11 mouse cellular contexts compared by ENCODE assay signal in the genomic region with DNA sequence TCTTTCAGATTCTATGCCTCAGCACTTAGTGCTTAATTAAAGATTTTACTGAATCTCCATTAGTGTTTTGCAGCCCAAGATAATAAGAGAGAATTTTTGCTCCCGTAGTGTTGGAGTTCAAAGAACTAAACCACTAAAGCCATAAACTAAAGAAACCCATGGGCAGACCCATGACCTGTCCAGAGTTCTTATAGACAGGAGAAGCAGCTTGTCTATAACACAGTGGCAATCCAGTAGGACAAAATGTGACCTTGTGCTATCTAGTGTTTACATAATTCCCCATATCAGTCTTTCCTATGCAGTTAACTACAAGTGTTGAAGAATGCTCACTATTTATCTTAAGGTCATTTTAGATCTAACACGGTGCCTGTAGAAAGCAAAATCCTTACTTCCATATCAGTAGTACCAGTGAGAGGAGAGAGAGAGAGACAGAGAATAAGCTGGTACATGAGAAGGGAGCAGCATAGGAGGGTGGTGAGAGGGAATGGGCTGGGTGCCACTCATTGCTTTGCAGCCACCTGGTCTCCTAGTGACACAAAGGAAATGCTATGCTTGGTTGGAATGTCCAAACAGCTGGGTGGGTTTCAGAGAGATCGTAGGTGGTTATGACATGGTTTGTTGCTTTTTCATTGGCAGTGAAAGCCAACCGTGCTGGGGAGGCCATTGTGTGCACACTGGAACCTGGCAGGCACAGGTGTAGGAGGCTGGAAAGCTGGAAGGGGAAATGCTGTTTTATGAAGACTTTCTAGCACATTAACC.
A peak's percentile ranks its signal among the peaks of the same experiment; 100 is the strongest.
DNase-seq lines count a peak whose midpoint lies in the region; ATAC-seq and TF ChIP-seq lines count a peak whose summit lies in the region.
"Had no signal": no experiment of that assay in that cellular context is flagged by ENCODE, and none has a peak within 500 bp of the region (broad histone marks: within the 10 kb centered on the region; RNA-seq: fewer than 3 reads in every experiment).

No protein-coding gene starts in this region.

- no peak for DNase-seq in heart, adult 9 months (ENCODE audit: low spot score in 2 of 2)
- DNase-seq in right cerebral cortex, adult 18-20 months: peak; percentile 58
- no peak for DNase-seq in right cerebral cortex, postnatal 4 days
- DNase-seq in left cerebral cortex, adult 2 months (ENCODE audit: extremely low spot score in 1 of 2, low spot score in 2 of 2): peak; percentile 18 to 46
- peak; percentile 69 for DNase-seq in telencephalon, adult 2 months (ENCODE audit: low read depth, low spot score)
- no peak for DNase-seq in kidney, postnatal 14 days
- no peak for DNase-seq in forebrain, postnatal 0 days
- DNase-seq: kidney, adult 2 months; retina, postnatal 1 day had no signal

- no peak overlapping the region for H3K9ac ChIP-seq in heart, embryonic 16.5 days (ENCODE audit: low read length)
- no peak overlapping the region for H3K9ac ChIP-seq in forebrain, postnatal 0 days
- H3K9ac ChIP-seq: liver, embryonic 15.5 days had no signal

- intact Hi-C loops in left cerebral cortex, adult 2 months (cut with DNase I): no loop called here

- H3K4me3 ChIP-seq in heart, embryonic 16.5 days (ENCODE audit: low read length): no peak overlapping the region
- no peak overlapping the region for H3K4me3 ChIP-seq in left cerebral cortex, adult 2 months
- no peak overlapping the region for H3K4me3 ChIP-seq in forebrain, postnatal 0 days (ENCODE audit: low read depth, low read length)
- H3K4me3 ChIP-seq: liver, embryonic 15.5 days had no signal

- 38% methylated on average over 4 of the region's 4 CpGs for WGBS in heart, embryonic 16.5 days
- 68% methylated on average over 4 of the region's 4 CpGs for WGBS in forebrain, postnatal 0 days

- H3K36me3 ChIP-seq in heart, embryonic 16.5 days (ENCODE audit: control insufficient read depth, insufficient read depth): no peaks in the 10 kb centered on the region
- H3K36me3 ChIP-seq in forebrain, postnatal 0 days (ENCODE audit: insufficient read depth): no peaks in the 10 kb centered on the region; the same call in 1 of the 2 replicates
- H3K36me3 ChIP-seq: liver, embryonic 15.5 days had no signal

- H3K4me1 ChIP-seq in heart, embryonic 16.5 days (ENCODE audit: control insufficient read depth, insufficient read depth, low read length): peaks cover 6% of the 10 kb centered on the region
- H3K4me1 ChIP-seq in forebrain, postnatal 0 days (ENCODE audit: insufficient read depth): no peaks in the 10 kb centered on the region
- H3K4me1 ChIP-seq: liver, embryonic 15.5 days had no signal

- H3K4me2 ChIP-seq in heart, embryonic 16.5 days (ENCODE audit: low read depth, low read length): no peak overlapping the region
- no peak overlapping the region for H3K4me2 ChIP-seq in forebrain, postnatal 0 days (ENCODE audit: low read depth)
- H3K4me2 ChIP-seq: liver, embryonic 15.5 days had no signal

- no peak for TF ChIP-seq CTCF in left cerebral cortex, adult 2 months (IDR thresholded peaks at IDR 0.05)
- no peak for TF ChIP-seq CTCF in forebrain, postnatal 0 days (IDR thresholded peaks at IDR 0.05; ENCODE audit: low read depth)

- H3K9me3 ChIP-seq in heart, embryonic 16.5 days (replicated peaks; ENCODE audit: control insufficient read depth, low read length): no peaks in the 10 kb centered on the region
- H3K9me3 ChIP-seq in forebrain, postnatal 0 days (ENCODE audit: low read length): no peaks in the 10 kb centered on the region
- H3K9me3 ChIP-seq: liver, embryonic 15.5 days had no signal

- no peaks in the 10 kb centered on the region for H3K27me3 ChIP-seq in heart, embryonic 16.5 days (ENCODE audit: control insufficient read depth, insufficient read depth, low read length)
- H3K27me3 ChIP-seq in forebrain, postnatal 0 days (ENCODE audit: insufficient read depth, low read length): no peaks in the 10 kb centered on the region
- H3K27me3 ChIP-seq: liver, embryonic 15.5 days had no signal

- no peak overlapping the region; the same call in 1 of the 2 replicates for H3K27ac ChIP-seq in heart, embryonic 16.5 days (ENCODE audit: low read length)
- peak overlapping the region; percentile 78 for H3K27ac ChIP-seq in left cerebral cortex, adult 2 months
- no peak overlapping the region; the same call in 1 of the 2 replicates for H3K27ac ChIP-seq in forebrain, postnatal 0 days (ENCODE audit: low read depth, low read length)
- H3K27ac ChIP-seq: liver, embryonic 15.5 days had no signal

- ATAC-seq in heart, embryonic 16.5 days (replicated peaks; ENCODE audit: extremely low read depth, insufficient read depth, low FRiP score): peak; percentile 70; the same call in 1 of the 2 replicates
- no peak for ATAC-seq in forebrain, postnatal 0 days

Comparison
In these comparisons a context has a peak if more than half of its experiments do, and no peak if none do; other contexts are left out.
1. DNase-seq: peak in right cerebral cortex, adult 18-20 months (single experiment), left cerebral cortex, adult 2 months (2 of 2) and telencephalon, adult 2 months (single experiment); none in heart, adult 9 months (0 of 2), right cerebral cortex, postnatal 4 days (single experiment), kidney, postnatal 14 days (single experiment) and forebrain, postnatal 0 days (single experiment).